Mouse (Mus musculus) Patski (cell line): ENCODE results near the gene Adgre5. TPM values are rescaled to one million over a fixed set of nuclear protein-coding genes. Genes with fewer than 3 reads are reported as not detected.

Experiments
- ATAC-seq: fragments of 100-300 bp; one replicate; pipeline ENCODE4 v1.8.0; 2021
- CTCF ChIA-PET: fragments of 350-600 bp; sonication (Branson Sonifier 250); formaldehyde crosslinking; loops from one replicate; lab custom pipeline; 2022; ENCODE audit warnings: inconsistent platforms; lab: Charles Lee
- POLR2A ChIA-PET: fragments of 350-600 bp; sonication (Branson Sonifier 250); formaldehyde crosslinking; loops from one replicate; lab custom pipeline; 2022; ENCODE audit warnings: antibody characterized with exemption, inconsistent platforms; lab: Charles Lee
- DNase-seq: peaks from one replicate; pipeline ENCODE4 v3.0.0-alpha.2; 2011; ENCODE audit warnings: low read depth, low spot score
- H3K27me3 ChIP-seq: fragments of 371-371 bp; one replicate; pipeline ENCODE4 v1.5.1; 2021
- CTCF ChIP-seq: fragments of 100-300 bp; IDR thresholded peaks from one replicate; pipeline ENCODE4 v1.5.1; 2021
- in situ Hi-C: fragments of 300-500 bp; cut with MboI; formaldehyde crosslinking; loops from 3 replicates; pipeline ENCODE4 v1.11.1; 2018; ENCODE audit warnings: low pct_unique_long_range_greater_than_20kb, mixed read lengths
- polyA plus RNA-seq: library from polyadenylated mRNA; unstranded; gene quantifications from one replicate; pipeline ENCODE4 v1.2.3, GENCODE M21; 2021

The Adgre5 gene
- 77.0 TPM for polyA plus RNA-seq

DNA sequence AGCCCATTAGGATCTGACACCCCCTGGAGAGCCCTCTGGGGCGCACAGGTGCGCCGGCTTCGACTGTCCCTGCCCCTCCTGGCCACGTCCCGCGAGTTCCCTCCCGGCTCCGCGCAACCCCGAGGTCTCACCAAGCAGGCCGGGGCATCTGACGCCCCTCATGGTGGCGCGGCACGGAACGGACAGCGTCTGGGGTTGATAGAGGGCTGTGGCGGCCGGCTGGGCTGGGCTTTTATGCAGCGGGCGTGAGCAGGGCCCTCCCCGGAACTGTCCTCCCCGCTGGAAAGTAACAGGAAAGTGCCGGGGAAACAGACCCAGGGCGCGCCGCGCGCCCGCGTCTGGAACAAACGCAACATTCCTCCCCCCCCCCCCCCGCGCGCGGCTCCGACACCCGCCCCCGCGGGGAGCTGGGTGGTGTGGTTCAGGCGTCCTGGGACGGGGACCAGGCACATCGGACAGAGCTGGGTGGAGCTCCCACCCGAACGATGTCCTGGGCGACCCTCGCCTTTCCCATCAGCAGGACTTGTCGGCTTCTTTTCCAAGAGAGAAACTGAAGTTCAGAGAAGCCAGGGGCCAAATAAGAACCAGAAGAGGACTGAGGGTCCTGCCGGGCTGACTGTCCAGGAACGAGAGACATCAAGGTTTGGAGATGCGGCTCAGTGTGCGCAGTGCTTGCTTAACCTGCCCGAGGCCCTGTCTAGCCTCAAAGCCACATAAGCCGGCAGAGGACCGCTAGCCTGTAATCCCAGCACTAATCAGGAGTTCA is at the start of gene Adgre5:
Gene Adgre5, minus strand, starts transcription at position 351 of the 766 bp plus-strand sequence.
- DNase-seq (no peak), ATAC-seq (no peak)
- H3K27me3 ChIP-seq, result no peaks in the 10 kb centered on the region
- in situ Hi-C loops, result no loop called here
- CTCF ChIA-PET, result interaction anchor here (1.1 to 1.5 kb wide), 2 partner anchors 13 to 42 kb away, joined by 3 to 4 read pairs; no protein-coding TSS in a partner anchor
- POLR2A ChIA-PET, result no interaction called here
- no peak for TF ChIP-seq CTCF

DNA sequence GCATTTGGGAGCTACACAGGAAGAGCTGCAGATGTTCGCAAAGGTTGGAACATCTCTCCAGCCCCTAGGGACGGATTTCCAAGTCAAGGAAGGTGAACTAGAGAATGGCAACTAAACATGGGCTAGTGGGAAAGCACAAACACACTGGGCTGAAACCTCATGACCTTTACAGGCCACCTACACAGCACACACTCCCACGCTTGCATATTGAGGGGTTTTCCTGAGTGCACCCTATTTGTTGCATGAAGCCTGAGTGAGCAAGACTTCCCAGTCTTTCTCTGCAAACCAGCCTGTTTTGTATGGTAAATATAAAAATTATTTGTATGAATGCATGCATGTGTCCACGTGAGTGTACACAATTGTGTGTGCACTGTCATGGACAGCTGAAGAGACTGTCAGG is 48.7 kb upstream of the Adgre5 start:
- TF ChIP-seq CTCF, result no peak
- peaks cover 25% of the 10 kb centered on the region for H3K27me3 ChIP-seq
- DNase-seq (no peak), ATAC-seq (no peak)
- POLR2A ChIA-PET, result no interaction called here
- in situ Hi-C loops, result no loop called here
- CTCF ChIA-PET, result no interaction called here

DNA sequence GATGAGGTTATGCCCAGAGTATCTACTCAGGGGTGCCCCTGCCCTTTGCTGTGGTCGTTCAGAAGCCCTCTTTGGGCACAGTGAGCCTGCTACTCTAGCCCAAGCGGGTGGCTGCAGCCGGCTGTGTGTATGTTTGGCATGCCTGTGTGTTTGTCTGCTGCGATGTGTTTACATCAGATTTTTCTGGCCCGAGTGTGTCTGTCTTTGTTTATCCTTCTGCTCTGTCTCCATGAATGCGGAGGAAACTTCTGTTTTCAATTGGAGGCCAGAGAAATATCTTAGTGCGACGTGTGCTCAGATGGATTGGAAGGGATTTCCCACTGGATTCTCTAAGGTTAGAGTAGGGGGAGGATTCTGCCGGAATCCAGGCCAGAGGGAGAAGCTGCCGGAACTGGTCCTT is 43.9 kb upstream of the Adgre5 start:
- peaks cover 2% of the 10 kb centered on the region for H3K27me3 ChIP-seq
- POLR2A ChIA-PET, result no interaction called here
- in situ Hi-C loops, result no loop called here
- ATAC-seq, result no peak
- TF ChIP-seq CTCF, result no peak
- no peak for DNase-seq
- CTCF ChIA-PET, result interaction anchor here (8.2 kb wide), 1 partner anchor 109 kb away, joined by 65 read pairs; no protein-coding TSS in a partner anchor

DNA sequence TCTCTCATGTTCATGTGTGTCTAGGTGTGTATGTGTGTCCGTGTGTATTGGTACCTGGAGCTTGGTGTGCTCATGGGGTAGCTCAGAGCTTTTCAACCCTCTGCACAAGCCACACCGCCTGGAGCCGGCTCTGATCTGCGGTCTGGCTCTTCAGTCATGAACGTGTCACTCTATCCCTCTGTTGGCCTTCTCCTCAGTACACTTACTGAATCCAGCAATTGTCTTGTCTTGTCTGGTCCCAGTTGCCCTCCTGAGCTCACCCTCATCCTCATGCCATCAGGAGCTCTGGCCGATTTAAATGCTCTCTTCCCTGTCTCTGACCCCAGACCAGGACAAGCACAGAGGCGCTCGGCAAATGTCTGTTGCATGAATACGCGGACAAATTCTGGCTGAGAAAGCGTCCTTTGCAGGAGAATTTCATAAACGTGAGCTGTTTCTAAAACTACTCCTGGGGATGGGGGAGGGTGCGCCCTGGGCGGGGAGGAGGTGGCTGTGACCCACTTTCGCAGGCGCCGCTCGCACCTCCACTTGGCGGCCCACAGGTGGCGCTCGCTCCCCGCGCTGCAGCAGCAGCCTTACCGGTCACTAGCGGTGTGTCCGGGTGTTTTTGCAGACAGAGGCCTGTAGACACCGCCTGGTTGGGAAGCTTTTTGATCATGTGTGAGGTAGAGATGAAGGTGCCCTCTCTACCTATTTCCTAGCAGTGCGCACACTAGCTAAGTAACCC is 41.9 kb upstream of the Adgre5 start:
- DNase-seq, result no peak

DNA sequence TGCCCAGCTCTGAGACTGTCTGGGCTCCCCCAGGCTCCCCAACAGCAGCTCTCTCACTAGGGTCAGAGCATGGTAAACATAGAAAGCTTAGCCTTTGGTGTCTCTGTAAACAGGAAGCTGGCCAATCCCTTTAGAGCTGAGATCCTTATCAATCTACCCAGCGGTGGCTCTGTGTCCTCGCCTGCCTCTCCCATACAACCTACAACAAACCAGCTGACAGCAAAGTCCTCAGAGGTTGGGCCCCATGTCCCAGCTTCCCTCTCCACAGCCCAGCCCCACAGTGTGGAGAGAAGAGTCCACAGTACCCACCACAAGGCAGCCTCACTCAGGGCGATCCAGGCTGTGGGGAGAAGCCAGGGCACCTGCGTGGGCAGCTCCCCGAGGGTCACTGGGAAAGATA is 38.5 kb upstream of the Adgre5 start:
- ATAC-seq (no peak), DNase-seq (no peak)
- ChIA-PET POLR2A (interaction anchor here (0.5 to 0.6 kb wide), 2 partner anchors 122 to 180 kb away, joined by 6 read pairs; no protein-coding TSS in a partner anchor), CTCF (interaction anchor here (0.9 to 8.2 kb wide), 3 partner anchors 86 to 119 kb away, joined by 3 to 65 read pairs (median 4); no protein-coding TSS in a partner anchor)
- in situ Hi-C loops, result loop anchor here (5.0 kb wide), 2 partner anchors 118 to 178 kb away; partner anchors contain the start of genes Asf1b and Gm10644
- no peaks in the 10 kb centered on the region for H3K27me3 ChIP-seq
- no peak for TF ChIP-seq CTCF

More for the DNA sequence above, 41.9 kb upstream of the Adgre5 start:
- peak; percentile 100 for TF ChIP-seq CTCF
- peaks cover 2% of the 10 kb centered on the region for H3K27me3 ChIP-seq
- peak; percentile 76 for ATAC-seq
- CTCF ChIA-PET, result interaction anchor here (0.7 to 8.2 kb wide), 23 partner anchors 9 to 172 kb away, joined by 3 to 65 read pairs (median 4); partner anchors contain the start of genes Adgre5, Asf1b and Gm10644
- in situ Hi-C loops, result loop anchor here (5.0 kb wide), 2 partner anchors 114 to 174 kb away; partner anchors contain the start of genes Asf1b and Gm10644
- POLR2A ChIA-PET, result interaction anchor here (0.6 to 1.3 kb wide), 4 partner anchors 11 to 116 kb away, joined by 3 to 5 read pairs (median 4); no protein-coding TSS in a partner anchor

DNA sequence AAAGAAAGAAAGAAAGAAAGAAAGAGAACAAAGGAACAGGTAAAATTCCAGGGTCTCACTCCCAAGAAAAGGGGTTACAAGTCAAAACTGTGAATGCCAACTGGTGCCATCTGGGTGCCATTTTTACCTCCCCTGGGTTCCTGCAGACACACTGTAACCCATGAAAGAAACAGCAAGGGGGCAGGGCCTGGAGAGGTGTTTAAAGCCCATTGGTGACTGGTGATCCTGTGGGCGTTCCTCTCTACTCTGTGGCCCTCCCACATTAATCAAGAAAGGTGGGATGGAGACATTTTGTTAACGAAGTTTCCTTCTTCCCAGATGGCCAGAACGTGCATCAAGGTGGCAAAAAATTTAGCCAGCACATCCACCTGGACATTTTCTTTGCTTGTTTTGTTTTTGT is 36.9 kb upstream of the Adgre5 start:
- ATAC-seq, result no peak
- in situ Hi-C loops, result no loop called here
- ChIA-PET POLR2A (no interaction called here), CTCF (interaction anchor here (8.2 kb wide), 1 partner anchor 116 kb away, joined by 65 read pairs; no protein-coding TSS in a partner anchor)
- no peak for DNase-seq
- no peak for TF ChIP-seq CTCF
- H3K27me3 ChIP-seq, result no peaks in the 10 kb centered on the region

DNA sequence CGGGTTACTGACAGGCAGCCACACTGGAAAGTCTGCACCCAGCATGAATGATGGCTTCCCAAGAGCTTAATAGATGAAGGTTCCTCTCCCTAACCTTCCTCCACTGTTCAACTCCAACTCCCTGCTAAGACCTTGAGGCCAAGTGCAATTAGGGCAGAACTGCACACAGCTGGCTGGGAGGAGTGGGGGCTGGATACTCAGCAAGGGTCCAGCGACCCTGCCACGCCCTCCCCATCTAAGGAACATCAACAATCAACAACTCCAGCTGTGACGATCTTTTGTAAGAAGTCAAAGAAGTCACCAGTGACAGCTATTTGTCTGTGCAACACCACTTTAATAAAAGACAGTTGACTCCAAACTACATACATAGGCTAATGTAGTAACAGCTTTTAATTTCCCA is 35.5 kb upstream of the Adgre5 start:
- ATAC-seq, result no peak
- in situ Hi-C loops, result no loop called here
- DNase-seq, result no peak
- ChIA-PET CTCF (interaction anchor here (1.7 kb wide), 1 partner anchor 10 kb away, joined by 3 read pairs; no protein-coding TSS in a partner anchor), POLR2A (no interaction called here)
- TF ChIP-seq CTCF, result no peak
- no peaks in the 10 kb centered on the region for H3K27me3 ChIP-seq

DNA sequence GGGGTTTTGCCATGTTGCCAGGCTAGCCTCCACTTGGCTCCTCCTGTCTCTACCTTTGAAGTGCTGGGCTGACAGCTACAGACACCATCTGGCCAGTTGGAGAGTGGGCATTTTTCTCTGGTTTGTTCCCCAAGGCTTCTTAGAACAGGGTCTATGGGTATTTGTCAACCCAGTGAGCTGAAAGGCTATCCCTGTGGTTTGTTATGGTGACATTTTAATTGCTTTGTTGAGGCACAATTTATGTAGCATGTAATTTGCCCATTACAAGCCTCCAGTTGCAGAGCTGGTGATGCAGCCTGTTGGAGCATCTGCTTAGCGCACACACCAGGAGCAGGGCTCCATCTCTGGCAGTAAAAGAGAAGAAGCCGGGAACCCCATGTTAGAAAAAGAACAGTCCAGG is 33.1 kb upstream of the Adgre5 start:
- no peak for TF ChIP-seq CTCF
- POLR2A ChIA-PET, result no interaction called here
- in situ Hi-C loops, result no loop called here
- CTCF ChIA-PET, result no interaction called here
- ATAC-seq (peak; percentile 36), DNase-seq (no peak)
- H3K27me3 ChIP-seq, result no peaks in the 10 kb centered on the region

DNA sequence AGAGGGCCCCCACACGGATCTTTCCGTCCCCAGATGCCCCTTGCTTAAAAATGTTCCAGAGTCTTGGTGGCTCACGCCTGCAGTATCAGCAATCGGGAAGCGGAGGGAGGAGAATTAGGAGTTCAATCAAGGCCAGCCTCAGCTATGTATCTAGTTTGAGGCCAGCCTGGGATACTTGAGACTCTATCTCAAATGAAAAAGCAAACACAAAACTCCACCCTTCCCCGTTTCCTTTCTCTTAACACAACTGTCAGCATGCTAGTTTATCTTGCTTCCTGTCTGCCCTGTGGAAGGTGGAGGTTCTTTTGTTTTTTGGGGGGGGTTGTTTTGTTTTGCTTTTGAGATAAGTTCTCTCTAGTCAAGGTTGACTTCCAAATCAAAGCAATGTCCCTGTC is 32.3 kb upstream of the Adgre5 start:
- no peaks in the 10 kb centered on the region for H3K27me3 ChIP-seq
- TF ChIP-seq CTCF, result no peak
- DNase-seq, result no peak
- ChIA-PET CTCF (interaction anchor here (1.5 kb wide), 1 partner anchor 10 kb away, joined by 4 read pairs; no protein-coding TSS in a partner anchor), POLR2A (no interaction called here)
- in situ Hi-C loops, result no loop called here
- no peak for ATAC-seq
